Mouse (Mus musculus): ENCODE measurements at regions not wholly inside any gene's neighbourhood (a gene's known extent, or its start where the extent isn't known, plus 50 kb on each side); places are given as distances from the start of the nearest gene placed in this dataset.
"Not testable (repeated sequence)": the region's sequence is repeated elsewhere in the genome, so short reads cannot be mapped to it uniquely, and the experiment has no call there.

DNA sequence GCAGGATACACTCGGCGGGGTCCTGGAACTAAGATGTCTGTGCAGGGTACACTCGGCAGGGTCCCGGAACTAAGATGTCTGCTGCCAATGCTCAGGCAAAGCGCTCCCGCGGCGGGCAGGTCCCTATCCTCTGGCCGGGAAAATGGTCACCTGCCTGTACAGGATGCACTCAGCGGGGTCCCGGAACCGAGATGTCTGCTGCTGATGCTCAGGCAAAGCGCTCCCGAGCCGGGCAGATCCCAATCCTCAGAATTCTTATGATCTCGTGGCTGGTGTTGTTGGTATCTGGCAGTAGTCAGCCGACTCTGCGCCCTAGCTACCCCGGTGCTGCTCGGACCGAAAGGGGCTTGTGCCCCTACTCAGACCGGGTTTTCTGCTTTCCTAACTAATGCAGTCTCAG is 61.0 kb upstream of the Pnpt1 start:
- not testable (repeated sequence) for H3K4me3 ChIP-seq (replicated peaks; ENCODE audit: low read length); H3K9me3 ChIP-seq (ENCODE audit: control insufficient read depth, low read length); DNase-seq (ENCODE audit: low spot score); H3K27me3 ChIP-seq (ENCODE audit: control insufficient read depth, insufficient read depth, low read length); H3K27ac ChIP-seq; H3K36me3 ChIP-seq (replicated peaks; ENCODE audit: control insufficient read depth, insufficient read depth); ATAC-seq (ENCODE audit: low FRiP score); H3K4me2 ChIP-seq (replicated peaks); H3K4me1 ChIP-seq (replicated peaks; ENCODE audit: control insufficient read depth, insufficient read depth, low read length); H3K9ac ChIP-seq
- 85% methylated on average over 21 of the region's 22 CpGs for WGBS

- H3K9ac ChIP-seq: no peak overlapping the region
- H3K4me2 ChIP-seq (replicated peaks): no peak overlapping the region
- no peak overlapping the region for H3K27ac ChIP-seq
- DNase-seq (ENCODE audit: low spot score) (no peak), ATAC-seq (ENCODE audit: low FRiP score) (no peak)
- H3K36me3 ChIP-seq (replicated peaks; ENCODE audit: control insufficient read depth, insufficient read depth): no peaks in the 10 kb centered on the region
- no peaks in the 10 kb centered on the region for H3K9me3 ChIP-seq (ENCODE audit: control insufficient read depth, low read length)
- 51% methylated on average over 3 of the region's 3 CpGs for WGBS
- H3K27me3 ChIP-seq (ENCODE audit: control insufficient read depth, insufficient read depth, low read length): no peaks in the 10 kb centered on the region
- H3K4me1 ChIP-seq (replicated peaks; ENCODE audit: control insufficient read depth, insufficient read depth, low read length): no peaks in the 10 kb centered on the region
- H3K4me3 ChIP-seq (replicated peaks; ENCODE audit: low read length): no peak overlapping the region
Measured at GRCm38 (mm10) chr11:29072231-29072630, 58.3 kb upstream of the Pnpt1 start.

All from hindbrain, embryonic 14.5 days (tissue).